9 mouse cellular contexts compared by ENCODE assay signal in genomic region chr16:37440628-37441164, GRCm38 (mm10). TPM values are rescaled to one million over a fixed set of nuclear protein-coding genes. Genes with fewer than 3 reads are reported as not detected.
DNase-seq lines count a peak whose midpoint lies in the region; ATAC-seq lines count a peak whose summit lies in the region.
"Had no signal": no experiment of that assay in that cellular context is flagged by ENCODE, and none has a peak within 500 bp of the region (broad histone marks: within the 10 kb centered on the region; RNA-seq: fewer than 3 reads in every experiment).

No protein-coding gene starts in this region.

- ATAC-seq in lung, embryonic 15.5 days (ENCODE audit: borderline replicate concordance, extremely low read depth, low FRiP score, low TSS enrichment) = 0 out of 2 replicates have a peak, but pooled peaks have one; percentile 8
- ATAC-seq in megakaryocyte, adult 5-6 weeks (ENCODE audit: poor library complexity, severe bottlenecking) = no peak

- H3K9me3 ChIP-seq in lung, embryonic 15.5 days = no peaks in the 10 kb centered on the region

- no peak overlapping the region for H3K9ac ChIP-seq in lung, embryonic 15.5 days

- no peaks in the 10 kb centered on the region for H3K4me1 ChIP-seq in lung, embryonic 15.5 days
- peaks cover 5% of the 10 kb centered on the region; the same call in 1 of the 2 replicates for H3K4me1 ChIP-seq in brown adipose tissue, adult 24 weeks (ENCODE audit: control insufficient read depth, insufficient read depth, insufficient read length, low read length)

- 50% methylated on average over 14 of the region's 14 CpGs for WGBS in lung, embryonic 15.5 days

- no peaks in the 10 kb centered on the region for H3K36me3 ChIP-seq in lung, embryonic 15.5 days

- H3K4me2 ChIP-seq in lung, embryonic 15.5 days = no peak overlapping the region

- H3K4me3 ChIP-seq in lung, embryonic 15.5 days = no peak overlapping the region
- H3K4me3 ChIP-seq in brown adipose tissue, adult 24 weeks (ENCODE audit: insufficient read depth, low read depth, low read length) = 0 out of 2 replicates have a peak overlapping the region, but pooled peaks have one; percentile 2

- H3K27me3 ChIP-seq in lung, embryonic 15.5 days = no peaks in the 10 kb centered on the region

- no peak overlapping the region for H3K27ac ChIP-seq in lung, embryonic 15.5 days
- H3K27ac ChIP-seq in brown adipose tissue, adult 24 weeks (replicated peaks; ENCODE audit: low read depth, low read length) = no peak overlapping the region

- no peak for DNase-seq in lung, adult 18-20 months
- DNase-seq in heart, adult 8-10 months (ENCODE audit: low spot score) = peak; percentile 28
- peak; percentile 16 to 75 for DNase-seq in left cerebral cortex, adult 8-10 months (ENCODE audit: low spot score in 2 of 2)
- DNase-seq in urinary bladder, postnatal 10 days (ENCODE audit: low spot score) = no peak
- no peak for DNase-seq in testis, postnatal 14 days (ENCODE audit: low spot score)

RNA-seq across cellular contexts. Expression of gene Stxbp5l, which starts 55.9 kb away (rescaled TPM):
- 0.16 and 0.29 TPM in 2 replicates for polyA plus RNA-seq in lung, embryonic 15.5 days (2015; fragmentation: Nextera tagmentation; extraction: Ambion mirVana)
- polyA plus RNA-seq in brown adipose tissue, adult 24 weeks (2012; ENCODE audit: insufficient read depth, insufficient read length, missing spikeins) = not detected in 2 replicates
- total RNA-seq in heart, adult 8-10 months (2022) = under 1 TPM in 2 of 4 experiments, not detected in 2; 0.06 to 0.13 TPM
- 100 to 1,000 TPM; 107 to 127 (median 117) TPM for total RNA-seq in left cerebral cortex, adult 8-10 months (2022)
- total RNA-seq in megakaryocyte, adult 5-6 weeks (2015) = not detected in 2 replicates
- not detected in 2 replicates for total RNA-seq in megakaryocyte, adult 5-6 weeks (2017)
- polyA plus RNA-seq: spleen, adult 2 months had no signal

Comparison
In these comparisons a context has a peak if more than half of its experiments do, and no peak if none do; other contexts are left out.
1. DNase-seq: peak in heart, adult 8-10 months (single experiment) and left cerebral cortex, adult 8-10 months (2 of 2); none in lung, adult 18-20 months (0 of 2), urinary bladder, postnatal 10 days (single experiment) and testis, postnatal 14 days (single experiment).
2. RNA of gene Stxbp5l, which starts 55.9 kb away (total RNA-seq): 107 to 127 TPM in left cerebral cortex, adult 8-10 months; 0.06 to 0.13 TPM in heart, adult 8-10 months and not detected in megakaryocyte, adult 5-6 weeks; every median in the first group is over 10 times any median in the second.